Mouse (Mus musculus) left cerebral cortex, adult 11 months (tissue): ENCODE measurements around the gene Plxnc1.

Experiments
- DNase-seq: peaks from one replicate; pipeline ENCODE4 v3.0.0; 2022; ENCODE audit warnings: low spot score

The Plxnc1 gene

DNA sequence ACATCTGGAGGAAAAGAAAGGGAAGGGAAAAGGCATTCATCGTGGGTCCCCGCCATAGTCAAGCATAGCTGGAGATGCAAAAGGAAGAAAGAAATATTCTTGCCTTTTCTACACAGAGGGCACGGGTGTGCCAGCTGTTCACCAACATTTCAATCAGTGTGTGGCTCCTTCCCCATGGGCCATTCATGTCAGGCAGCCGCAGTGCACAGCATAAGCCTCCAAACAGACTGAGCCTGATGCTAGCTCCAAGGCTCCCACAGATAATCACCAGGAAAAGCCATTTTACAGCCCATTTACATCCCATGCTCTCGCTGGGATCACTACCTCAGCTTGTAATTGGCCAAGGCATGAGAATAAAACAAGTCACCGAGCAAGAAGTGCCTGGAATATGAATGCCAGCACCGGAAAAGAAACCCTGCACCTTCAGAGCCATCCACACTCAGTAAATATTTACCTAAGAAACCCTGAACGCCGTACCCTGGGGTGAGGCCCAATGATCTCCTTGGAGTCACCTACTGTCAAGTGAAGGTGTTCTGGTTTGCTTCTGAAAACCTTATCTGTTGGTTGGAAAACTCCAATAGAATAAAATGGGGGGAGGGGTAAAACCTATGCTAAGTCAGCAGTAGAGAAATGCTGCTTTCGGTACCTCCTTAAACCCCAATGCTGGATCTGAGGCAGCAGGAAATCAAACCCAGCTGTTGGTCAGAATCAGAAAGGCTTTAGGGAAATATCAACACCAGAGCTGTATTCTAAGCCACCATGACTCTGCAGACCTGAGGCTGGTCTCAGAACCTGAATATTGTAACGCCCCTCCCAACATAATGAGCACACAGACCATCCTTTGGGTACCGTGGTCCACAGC lies 77.4 kb downstream of the Plxnc1 start:
- no peak for DNase-seq

DNA sequence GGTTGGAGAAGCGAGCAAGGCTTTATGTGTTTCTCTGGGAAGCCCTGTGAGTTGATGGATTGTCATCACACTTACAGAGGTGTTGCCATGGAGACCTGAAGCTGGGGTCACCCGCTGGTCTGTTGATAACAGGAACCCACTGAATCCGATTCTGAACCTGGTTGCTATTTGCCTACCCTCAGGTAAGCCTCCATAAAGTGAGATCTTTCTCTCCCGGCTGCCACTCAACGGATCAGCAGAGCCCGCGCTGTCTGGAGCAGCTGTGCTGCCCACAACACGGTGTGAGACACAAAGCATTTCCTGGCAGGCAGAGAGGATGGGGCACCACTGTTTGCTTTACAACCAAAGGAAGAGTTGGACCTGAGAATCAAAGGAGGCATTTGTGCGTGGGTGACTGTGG lies 79.4 kb downstream of the Plxnc1 start:
- no peak for DNase-seq

DNA sequence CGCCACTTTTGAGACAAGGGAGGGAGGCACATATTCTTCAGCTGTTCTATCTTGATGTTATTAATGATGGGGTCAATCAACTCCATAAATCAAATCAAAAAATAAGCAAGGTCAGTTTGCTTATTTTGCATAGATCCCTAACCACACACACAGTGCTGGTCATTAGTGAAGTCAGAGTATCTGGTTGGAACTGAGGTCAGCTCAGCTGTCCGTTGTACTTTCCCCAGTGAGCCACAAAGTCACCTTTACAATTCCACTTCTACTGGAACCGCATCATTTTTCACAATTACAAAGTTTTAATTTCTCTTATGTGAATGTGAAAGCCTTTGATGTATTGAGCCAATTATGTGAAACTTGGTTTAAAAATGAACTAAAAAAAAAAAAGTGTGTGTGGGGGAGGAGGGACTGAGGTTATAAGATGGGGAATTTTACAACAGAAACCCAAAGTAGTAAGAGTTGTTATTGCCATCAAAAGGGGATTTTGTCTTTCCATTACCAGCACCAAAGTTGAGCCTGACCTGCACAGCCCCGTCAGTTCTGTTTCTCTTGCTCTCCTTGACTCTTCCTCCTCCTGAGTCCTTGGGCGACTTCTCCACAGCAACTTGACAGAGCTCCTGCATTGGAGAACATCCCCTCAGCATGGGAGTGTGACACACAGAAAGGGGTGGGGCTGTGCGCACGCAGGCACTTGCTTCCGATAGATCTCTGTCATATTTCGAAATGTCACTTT lies 80.3 kb downstream of the Plxnc1 start:
- no peak for DNase-seq

DNA sequence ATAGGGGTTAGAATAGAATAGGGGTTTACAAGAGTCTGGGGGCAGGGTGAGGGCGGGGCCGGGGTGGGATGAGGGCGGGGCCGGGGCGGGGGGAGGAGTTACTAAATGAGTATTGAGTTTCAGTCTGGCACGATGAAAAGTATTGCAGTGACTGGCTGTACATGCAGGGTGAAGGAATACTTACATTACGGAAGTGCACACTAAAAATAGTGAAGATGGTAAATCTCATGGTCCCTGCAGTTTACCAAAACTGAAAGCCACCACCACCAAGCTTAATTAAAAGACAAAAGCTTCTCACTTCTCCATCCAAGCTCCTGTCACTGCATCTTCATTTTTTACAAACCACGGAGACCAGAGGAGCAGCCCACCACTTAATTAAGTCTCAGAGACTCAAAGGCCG lies 81.4 kb downstream of the Plxnc1 start:
- no peak for DNase-seq

DNA sequence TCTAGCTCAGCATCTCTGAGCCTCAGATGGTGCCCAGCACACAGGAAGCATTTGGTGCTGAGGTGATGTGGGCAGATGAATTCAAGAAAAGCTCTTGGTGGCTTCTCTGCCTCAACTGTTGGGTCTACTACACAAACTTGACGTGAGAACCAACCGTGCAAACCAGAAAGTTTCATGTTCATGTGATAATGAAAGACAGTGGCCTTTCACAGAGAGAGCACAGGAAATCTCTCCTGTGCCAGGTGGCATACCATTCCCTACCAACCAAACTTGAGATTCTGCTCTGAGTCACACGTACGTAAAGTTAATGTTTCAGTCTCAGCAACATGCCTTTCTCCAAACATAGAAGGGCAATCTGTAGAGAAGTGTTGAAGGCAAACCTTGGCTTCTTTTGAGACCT lies 83.8 kb downstream of the Plxnc1 start:
- no peak for DNase-seq

DNA sequence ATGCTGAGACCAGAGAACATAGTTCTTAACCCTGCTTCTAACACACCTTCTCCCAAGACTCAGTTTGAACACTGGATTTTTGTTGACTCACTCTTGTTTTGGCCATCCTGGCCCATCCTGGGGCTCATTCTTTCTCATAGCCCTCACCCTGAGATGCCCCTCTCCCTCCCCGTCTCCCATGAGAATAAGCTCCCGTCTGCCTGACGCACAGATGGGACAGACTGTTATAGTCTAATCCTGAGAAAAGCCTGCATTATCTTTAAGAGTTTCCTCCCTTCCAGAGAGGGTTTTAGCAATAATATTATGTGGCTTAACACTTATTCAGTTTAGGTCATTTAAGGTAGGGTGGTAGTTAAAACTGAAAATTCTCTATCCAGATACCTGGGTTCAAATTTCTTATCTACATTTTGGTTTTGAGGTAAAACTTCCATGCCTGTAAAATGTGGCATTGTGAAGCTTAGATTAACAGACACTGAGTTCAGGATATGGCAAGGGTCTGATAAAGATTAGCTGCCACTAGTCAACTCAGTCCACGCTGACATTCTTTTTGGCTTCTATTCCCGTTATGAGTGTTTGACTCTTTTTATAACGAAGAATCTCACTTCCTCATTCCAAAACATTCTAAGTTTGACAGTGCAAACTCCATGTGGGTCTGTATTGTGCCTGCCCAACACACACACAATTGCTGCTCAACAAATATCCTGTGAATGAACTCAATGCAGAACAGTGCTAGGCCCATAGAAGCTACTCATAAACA lies 86.2 kb downstream of the Plxnc1 start:
- DNase-seq, result no peak

DNA sequence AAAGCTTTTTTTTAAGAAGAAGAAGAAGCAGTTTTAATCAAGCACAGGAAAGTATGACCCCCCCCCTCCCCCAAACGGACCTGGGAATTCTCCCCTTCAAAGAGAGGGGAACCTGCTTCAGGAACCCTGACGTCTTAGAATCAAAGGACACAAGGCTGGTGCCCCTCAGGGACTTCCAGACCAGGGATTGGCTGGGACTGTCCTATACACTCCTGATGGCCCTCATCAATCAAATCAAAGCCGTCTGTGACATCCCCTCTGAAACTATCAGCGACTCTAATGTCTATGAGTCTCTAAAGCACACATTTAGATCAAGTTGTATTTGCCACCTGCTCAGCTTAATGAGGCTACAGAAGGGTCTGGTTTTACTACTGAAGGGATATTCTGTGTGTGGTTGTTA lies 94.1 kb downstream of the Plxnc1 start:
- DNase-seq, result no peak

DNA sequence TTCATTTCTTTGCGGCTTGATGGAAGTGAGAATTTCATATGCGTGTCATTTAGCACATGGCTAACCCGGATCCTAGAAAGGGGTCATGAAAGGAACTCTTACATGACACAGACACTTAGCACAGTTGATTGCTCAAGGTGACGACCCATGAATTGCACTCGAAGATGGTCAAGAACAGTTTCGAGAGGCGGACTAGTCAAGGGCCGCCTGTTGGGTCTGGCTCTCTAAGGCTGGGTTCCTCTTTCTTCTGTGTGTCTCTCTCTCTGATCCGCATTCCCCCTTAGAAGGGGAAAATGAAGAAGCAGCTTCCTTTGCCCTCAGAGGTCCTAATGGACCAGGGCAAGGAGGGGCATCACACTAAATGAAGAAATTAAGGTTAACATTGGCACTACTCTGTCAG lies 94.7 kb downstream of the Plxnc1 start:
- no peak for DNase-seq

DNA sequence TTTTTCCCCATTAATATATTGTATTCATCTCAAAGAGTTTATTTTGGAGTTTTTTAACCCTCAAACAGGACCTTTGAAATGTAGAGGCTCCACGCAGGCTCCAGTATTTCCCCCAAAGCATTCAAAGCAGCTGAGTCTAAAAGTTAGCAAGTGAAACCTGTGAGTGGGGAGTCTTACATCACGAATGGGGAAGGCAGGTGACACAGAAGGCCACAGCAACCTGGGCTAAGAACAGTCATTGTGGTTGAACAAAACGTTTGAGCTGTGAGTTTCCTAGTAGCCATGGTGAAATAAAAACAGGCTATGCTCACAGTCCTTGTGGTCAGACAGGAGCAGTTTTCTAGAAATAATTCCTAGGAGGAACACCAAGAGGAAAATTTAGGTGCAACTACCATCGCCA lies 95.3 kb downstream of the Plxnc1 start:
- no peak for DNase-seq

DNA sequence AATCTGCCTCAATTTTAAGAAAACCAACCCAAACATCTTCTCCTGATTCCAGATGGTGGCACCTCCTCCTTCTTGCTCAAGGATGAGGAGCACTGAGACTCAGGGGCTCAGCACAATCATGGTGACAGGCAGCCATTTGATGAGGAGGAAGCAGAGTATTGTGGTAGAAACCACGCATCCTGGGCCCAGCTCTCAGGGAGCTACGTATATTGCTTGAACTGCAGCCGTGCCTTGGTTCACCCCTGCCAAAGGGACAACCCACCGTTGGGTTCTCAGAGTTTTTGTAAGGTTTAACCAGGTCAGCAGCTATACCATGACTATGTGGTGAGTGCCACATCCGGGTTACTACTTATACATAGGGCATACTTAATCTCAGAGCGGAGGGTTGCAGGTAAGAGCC lies 96.3 kb downstream of the Plxnc1 start:
- no peak for DNase-seq

DNA sequence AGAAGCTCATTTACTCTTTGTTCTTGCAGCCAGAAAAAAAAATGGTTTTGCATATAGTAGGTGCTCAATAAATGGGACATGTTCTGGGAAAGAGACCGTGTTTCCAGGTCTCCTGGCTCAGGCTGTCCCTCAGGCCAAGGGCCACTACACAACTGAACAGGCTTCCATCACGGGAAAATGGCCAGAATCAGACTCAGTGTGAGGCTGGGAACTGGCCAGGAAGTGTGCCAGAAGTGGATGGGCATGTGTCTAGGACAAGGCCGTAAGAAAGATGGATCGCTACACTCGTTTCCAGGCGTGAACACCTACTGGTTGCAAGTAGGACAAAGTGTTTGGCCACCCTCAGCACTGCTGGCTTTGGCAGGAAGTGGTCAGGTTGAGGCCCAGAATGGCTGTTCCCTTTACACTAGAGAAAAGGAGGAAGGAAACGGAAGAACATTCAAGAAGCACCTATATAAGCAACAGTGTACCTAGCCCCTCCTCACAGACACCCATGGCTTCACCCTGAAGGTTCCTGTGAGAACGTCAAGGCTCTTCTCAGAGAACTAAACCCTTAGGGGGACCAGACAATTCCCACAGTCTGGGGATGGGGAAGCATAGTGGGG lies 98.0 kb downstream of the Plxnc1 start:
- DNase-seq, result no peak

DNA sequence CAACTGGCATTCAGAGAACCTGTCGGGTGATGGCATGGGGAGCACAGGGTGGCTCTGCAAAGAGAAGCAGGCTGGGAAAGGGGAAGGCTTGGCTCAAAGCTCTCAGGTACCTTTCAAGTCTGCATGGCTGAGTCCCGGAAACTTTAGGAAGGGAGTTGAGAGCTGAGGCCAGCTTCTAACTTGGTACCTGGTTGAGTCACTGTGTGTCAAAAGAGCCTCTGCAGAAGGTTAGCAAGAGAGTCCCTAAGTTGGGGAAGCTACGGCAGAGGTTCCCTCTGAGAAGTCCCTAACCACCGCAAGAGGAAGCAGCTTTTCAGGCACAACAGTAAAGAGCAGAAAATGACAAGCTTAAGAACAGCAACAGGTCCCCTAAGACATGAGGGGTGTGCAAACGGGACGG lies 99.9 kb downstream of the Plxnc1 start:
- no peak for DNase-seq

DNA sequence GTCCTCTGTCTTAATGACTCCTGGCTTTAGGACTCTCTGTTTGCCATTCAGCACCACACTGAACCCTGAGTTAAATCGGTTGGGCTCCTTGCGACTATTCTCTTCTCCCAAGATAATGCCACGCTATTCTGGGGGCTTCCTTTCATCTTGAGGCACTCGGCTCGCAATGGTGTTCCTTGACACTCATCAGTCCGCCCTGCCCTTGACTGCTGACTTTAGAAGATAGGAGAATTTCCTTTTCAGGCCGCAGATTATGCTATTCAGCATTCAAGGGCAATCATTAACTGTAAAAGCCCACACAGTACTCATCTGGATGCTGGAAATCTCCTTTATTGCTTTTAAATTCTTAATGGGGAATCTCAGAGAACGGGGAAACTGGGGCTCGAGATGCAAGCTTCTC lies 108.8 kb downstream of the Plxnc1 start:
- no peak for DNase-seq

DNA sequence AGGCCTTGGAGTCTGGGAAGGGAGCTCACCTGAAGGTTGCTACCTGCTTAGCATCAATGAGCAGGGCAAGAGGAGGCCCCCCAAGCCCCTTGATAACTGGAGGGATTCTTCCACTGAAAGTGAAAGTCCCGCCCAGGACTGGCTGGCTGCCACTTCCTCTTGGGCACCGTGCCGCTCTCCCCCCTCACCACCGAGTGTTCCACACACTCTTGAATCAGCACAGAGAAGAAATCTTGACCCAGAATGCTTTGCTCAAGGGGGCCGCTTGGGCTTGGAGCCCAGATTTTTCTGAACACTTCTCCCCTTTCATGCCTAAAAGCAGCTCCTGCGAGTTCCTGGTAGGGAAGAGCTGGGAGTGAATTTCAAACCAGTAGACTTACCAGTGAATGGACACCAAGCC lies 115.2 kb downstream of the Plxnc1 start:
- DNase-seq, result peak; percentile 81

DNA sequence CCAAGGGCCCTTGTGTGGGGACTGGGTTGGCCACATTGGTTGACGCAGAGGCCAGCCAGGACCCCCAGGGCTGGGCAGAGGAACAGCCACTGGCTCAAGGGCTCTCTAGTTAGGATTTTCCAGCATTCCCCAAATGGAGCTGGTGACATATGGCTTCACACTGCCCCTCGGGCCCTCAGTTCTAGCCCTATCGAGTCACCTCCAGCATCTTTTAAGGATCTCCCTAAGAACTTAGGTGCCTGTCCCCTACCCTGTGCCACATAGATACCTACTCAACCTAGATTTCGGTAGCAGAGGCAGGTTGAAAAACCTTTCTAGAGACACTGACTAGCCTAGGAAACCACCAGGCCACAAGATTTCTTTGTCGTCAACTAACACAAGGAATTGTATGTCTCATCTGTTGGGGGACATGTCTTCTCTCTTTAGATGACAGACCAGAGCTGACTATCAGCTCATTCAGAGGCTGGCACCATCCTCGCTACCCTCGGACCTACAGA lies 115.9 kb downstream of the Plxnc1 start:
- DNase-seq, result no peak

DNA sequence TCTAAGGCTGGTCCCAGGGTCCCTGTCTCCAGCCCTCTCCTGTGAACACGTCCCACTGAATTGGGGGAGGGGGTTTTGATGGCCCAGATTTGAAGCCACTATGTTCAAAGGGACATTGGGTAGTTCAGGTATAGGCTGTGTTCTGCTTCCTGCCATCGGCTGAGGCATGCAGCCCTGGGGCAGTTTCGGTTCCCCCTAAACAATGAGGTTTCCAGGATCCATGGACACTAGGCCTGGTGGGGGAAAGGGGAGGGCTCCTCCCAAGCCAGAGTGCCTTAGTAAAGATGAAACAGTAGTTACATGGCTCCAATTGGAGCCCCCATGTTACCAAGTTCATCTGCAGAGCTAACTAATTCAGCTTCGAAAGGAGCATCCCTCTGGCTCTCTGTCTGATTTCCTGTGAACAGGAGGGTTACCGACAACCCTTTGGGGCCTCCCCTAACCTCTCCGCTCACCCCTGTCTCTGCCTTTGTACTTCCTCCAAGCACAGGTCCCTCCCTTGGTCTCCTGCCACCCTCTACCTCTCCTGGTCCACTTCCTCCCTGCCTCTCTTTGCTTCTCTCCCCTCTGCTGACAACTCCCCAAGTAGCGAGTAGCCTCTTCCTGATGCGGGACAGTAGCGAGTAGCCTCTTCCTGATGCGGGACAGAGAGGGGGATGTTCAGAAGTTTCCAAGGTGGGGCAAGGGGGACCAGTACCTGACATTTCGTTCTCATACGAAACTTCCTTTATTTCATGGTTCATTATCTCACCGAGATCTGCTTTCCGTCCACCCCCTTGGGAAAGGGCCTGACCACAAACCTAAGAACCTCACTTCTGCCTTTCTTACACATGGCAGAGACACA lies 116.5 kb downstream of the Plxnc1 start:
- no peak for DNase-seq

DNA sequence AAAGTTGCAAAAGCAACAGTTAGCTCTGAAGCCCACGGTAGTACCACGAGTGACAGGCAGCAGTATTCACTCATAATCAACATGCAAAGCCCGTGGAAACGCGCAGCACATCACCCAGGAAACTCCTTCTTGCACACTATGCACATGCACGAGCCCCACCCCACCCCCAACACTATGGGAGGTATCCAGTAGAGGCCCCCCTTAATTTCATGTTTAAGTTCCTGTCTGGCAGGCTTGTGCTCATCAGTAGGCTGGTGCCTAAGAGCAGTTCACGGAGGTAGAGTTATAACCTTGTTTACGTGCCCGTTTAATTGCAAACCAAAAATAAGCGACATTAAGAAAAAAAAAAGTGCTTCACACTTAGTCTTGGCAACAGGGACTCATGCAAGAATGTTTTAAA lies 117.3 kb downstream of the Plxnc1 start:
- no peak for DNase-seq

DNA sequence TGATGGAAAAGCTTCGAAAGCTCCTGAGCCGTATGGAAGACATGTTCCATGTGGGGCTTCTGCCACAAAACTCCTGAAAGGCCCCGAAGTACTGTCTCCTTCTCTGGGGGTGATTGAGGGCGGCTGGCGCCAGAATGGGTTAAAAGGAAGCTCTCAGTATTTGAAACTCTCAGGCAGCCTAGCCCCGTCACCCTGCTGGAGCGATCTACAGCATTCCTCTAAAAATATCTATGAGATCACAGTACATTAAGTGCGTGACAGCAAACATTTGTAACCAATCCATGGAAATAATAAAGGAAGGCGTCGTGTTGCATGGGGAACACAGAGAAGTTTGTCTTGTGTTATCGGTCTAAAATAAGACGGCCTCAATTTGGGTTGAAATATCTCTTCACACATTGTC lies 118.2 kb downstream of the Plxnc1 start:
- no peak for DNase-seq

DNA sequence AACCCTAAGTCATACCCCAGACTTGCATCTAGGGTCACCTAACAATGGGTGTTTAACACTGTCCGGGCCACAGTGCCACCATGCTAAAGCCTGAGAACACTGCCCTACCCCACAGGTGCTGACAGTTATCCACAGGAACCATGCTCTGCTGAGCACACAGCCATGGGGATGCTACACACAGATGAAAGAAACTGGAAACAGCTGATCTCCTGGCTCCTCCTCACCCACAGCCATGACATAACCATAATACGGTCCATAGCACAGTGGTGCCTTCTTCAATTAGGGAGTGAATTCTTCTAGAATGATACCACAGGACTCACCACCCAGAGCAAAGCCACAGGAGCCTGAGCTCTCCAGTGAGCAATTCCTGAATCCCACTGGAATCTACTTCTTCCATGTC lies 118.7 kb downstream of the Plxnc1 start:
- no peak for DNase-seq

DNA sequence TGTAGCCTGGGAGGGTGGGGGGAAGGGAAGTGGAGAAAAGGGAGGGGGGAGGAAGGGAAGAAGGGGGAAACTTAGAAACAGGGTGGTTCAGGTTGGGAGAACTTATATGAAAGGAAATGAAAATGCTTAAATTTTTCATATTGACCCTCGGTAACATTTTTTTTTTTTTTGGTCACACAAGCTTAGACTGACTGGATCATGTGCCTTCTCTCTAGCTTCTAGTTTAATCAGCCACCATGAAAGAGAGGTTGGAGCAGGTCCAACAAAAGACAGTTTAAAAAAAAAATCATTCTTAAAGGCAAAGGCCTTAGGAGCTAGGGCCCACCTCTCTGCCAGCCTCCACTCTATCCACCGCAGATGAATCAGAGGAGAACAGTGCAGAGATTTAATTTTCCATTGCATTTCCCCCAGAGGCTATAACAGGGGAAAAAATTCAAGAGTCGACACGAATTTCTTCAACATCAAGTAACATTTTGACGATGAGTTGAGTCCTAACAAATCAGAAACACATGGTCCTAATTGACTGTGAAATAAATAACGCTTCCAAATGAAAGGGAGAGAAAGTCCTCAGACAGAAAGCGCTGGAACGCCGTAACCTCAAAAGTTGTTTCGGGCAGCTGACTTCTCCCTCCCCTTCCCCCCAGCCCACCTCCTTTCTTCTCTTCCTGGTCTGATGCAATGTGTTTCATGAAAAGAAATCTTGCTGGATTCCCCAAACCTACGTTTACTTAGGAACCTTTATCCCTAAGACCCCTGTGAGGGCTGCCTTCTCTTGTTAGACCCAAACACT lies 120.5 kb downstream of the Plxnc1 start:
- DNase-seq, result no peak
